Mouse (Mus musculus): ENCODE data around the gene 9230104L09Rik.

9230104L09Rik gene

GRCm38 (mm10) chr2:148864966-148865365 is at the start of gene 9230104L09Rik:
Gene 9230104L09Rik, minus strand, starts transcription at chr2:148865038.
- DNase-seq (ENCODE audit: low spot score in 2 of 2), result no peak

GRCm38 (mm10) chr2:148902286-148902685 is 37.4 kb upstream of the 9230104L09Rik start:
- peak; percentile 21 to 42 for DNase-seq (ENCODE audit: low spot score in 2 of 2)

GRCm38 (mm10) chr2:148900305-148900704 is 35.5 kb upstream of the 9230104L09Rik start:
- DNase-seq (ENCODE audit: low spot score in 2 of 2), result no peak

GRCm38 (mm10) chr2:148896219-148896618 is 31.4 kb upstream of the 9230104L09Rik start:
- no peak for DNase-seq (ENCODE audit: low spot score in 2 of 2)

GRCm38 (mm10) chr2:148893107-148893506 is 28.3 kb upstream of the 9230104L09Rik start:
- DNase-seq (ENCODE audit: low spot score in 2 of 2), result no peak

- DNase-seq (ENCODE audit: low spot score in 2 of 2), result no peak
These were observed 25.4 kb upstream of the 9230104L09Rik start for GRCm38 (mm10) chr2:148890021-148890851.

- DNase-seq (ENCODE audit: low spot score in 2 of 2), result no peak
These were observed 24.6 kb upstream of the 9230104L09Rik start for GRCm38 (mm10) chr2:148889331-148890010.

GRCm38 (mm10) chr2:148888872-148889271 is 24.0 kb upstream of the 9230104L09Rik start:
- no peak for DNase-seq (ENCODE audit: low spot score in 2 of 2)

GRCm38 (mm10) chr2:148884738-148885137 is 19.9 kb upstream of the 9230104L09Rik start:
- DNase-seq (ENCODE audit: low spot score in 2 of 2), result no peak

- DNase-seq (ENCODE audit: low spot score in 2 of 2), result no peak
These were observed 14.4 kb upstream of the 9230104L09Rik start for GRCm38 (mm10) chr2:148879199-148879598.

GRCm38 (mm10) chr2:148878641-148879130 is 13.8 kb upstream of the 9230104L09Rik start:
- DNase-seq (ENCODE audit: low spot score in 2 of 2), result no peak

GRCm38 (mm10) chr2:148877016-148877770 is 12.4 kb upstream of the 9230104L09Rik start:
- no peak for DNase-seq (ENCODE audit: low spot score in 2 of 2)

GRCm38 (mm10) chr2:148875335-148875811 is 10.5 kb upstream of the 9230104L09Rik start, which contains the start of gene Cst3:
Gene Cst3, minus strand, starts transcription at chr2:148875692.
- peak; percentile 70 to 83 for DNase-seq (ENCODE audit: low spot score in 2 of 2)

GRCm38 (mm10) chr2:148874617-148875334 is 9.9 kb upstream of the 9230104L09Rik start:
- DNase-seq (ENCODE audit: low spot score in 2 of 2), result no peak

- DNase-seq (ENCODE audit: low spot score in 2 of 2), result no peak
These were observed 9.4 kb upstream of the 9230104L09Rik start for GRCm38 (mm10) chr2:148874224-148874616.

- DNase-seq (ENCODE audit: low spot score in 2 of 2), result no peak
These were observed 8.0 kb upstream of the 9230104L09Rik start for GRCm38 (mm10) chr2:148872860-148873259.

- DNase-seq (ENCODE audit: low spot score in 2 of 2), result no peak
These were observed 5.7 kb upstream of the 9230104L09Rik start for GRCm38 (mm10) chr2:148870526-148870925.

GRCm38 (mm10) chr2:148868959-148869358 is 4.1 kb upstream of the 9230104L09Rik start:
- no peak for DNase-seq (ENCODE audit: low spot score in 2 of 2)

- DNase-seq (ENCODE audit: low spot score in 2 of 2), result no peak
These were observed 3.1 kb downstream of the 9230104L09Rik start for GRCm38 (mm10) chr2:148861693-148862092.

- DNase-seq (ENCODE audit: low spot score in 2 of 2), result no peak
These were observed 3.8 kb downstream of the 9230104L09Rik start for GRCm38 (mm10) chr2:148860993-148861392.

GRCm38 (mm10) chr2:148857506-148857905 is 7.3 kb downstream of the 9230104L09Rik start:
- DNase-seq (ENCODE audit: low spot score in 2 of 2), result no peak
